Mouse (Mus musculus) kidney, adult 9 months (tissue): Measurements from ENCODE around the gene Wdsub1.

Experiments
- DNase-seq: peaks from one replicate; pipeline ENCODE4 v3.0.0; 2022

Gene Wdsub1

GRCm38 (mm10) chr2:59841189-59841939, 41.0 kb downstream of the Wdsub1 start:
- DNase-seq: peak; percentile 72

GRCm38 (mm10) chr2:59840191-59840590, 42.2 kb downstream of the Wdsub1 start:
- DNase-seq: no peak

- DNase-seq: no peak
These were observed 42.6 kb downstream of the Wdsub1 start for GRCm38 (mm10) chr2:59839755-59840154.

GRCm38 (mm10) chr2:59838825-59839224, 43.6 kb downstream of the Wdsub1 start:
- DNase-seq: peak; percentile 70

GRCm38 (mm10) chr2:59831831-59832230, 50.6 kb downstream of the Wdsub1 start:
- DNase-seq: no peak

GRCm38 (mm10) chr2:59830940-59831339, 51.5 kb downstream of the Wdsub1 start:
- DNase-seq: no peak

GRCm38 (mm10) chr2:59830151-59830550, 52.2 kb downstream of the Wdsub1 start:
- DNase-seq: peak; percentile 38

- no peak for DNase-seq
These were observed 52.7 kb downstream of the Wdsub1 start for GRCm38 (mm10) chr2:59829718-59830117.

- peak; percentile 72 for DNase-seq
These were observed 53.4 kb downstream of the Wdsub1 start for GRCm38 (mm10) chr2:59828777-59829508.

- DNase-seq: no peak
These were observed 54.2 kb downstream of the Wdsub1 start for GRCm38 (mm10) chr2:59828103-59828655.

GRCm38 (mm10) chr2:59825380-59825779, 57.0 kb downstream of the Wdsub1 start:
- DNase-seq: no peak

GRCm38 (mm10) chr2:59824289-59824688, 58.1 kb downstream of the Wdsub1 start:
- DNase-seq: no peak

GRCm38 (mm10) chr2:59821044-59821443, 61.3 kb downstream of the Wdsub1 start:
- no peak for DNase-seq

- DNase-seq: no peak
These were observed 62.3 kb downstream of the Wdsub1 start for GRCm38 (mm10) chr2:59820088-59820487.

GRCm38 (mm10) chr2:59819415-59819814, 63.0 kb downstream of the Wdsub1 start:
- DNase-seq: no peak

- no peak for DNase-seq
These were observed 63.7 kb downstream of the Wdsub1 start for GRCm38 (mm10) chr2:59818663-59819062.

- DNase-seq: peak; percentile 13
These were observed 67.4 kb downstream of the Wdsub1 start for GRCm38 (mm10) chr2:59814997-59815396.

- no peak for DNase-seq
These were observed 68.9 kb downstream of the Wdsub1 start for GRCm38 (mm10) chr2:59813457-59813856.

- DNase-seq: no peak
These were observed 69.8 kb downstream of the Wdsub1 start for GRCm38 (mm10) chr2:59812641-59813040.

GRCm38 (mm10) chr2:59811247-59811646, 71.1 kb downstream of the Wdsub1 start:
- no peak for DNase-seq

- DNase-seq: no peak
These were observed 72.4 kb downstream of the Wdsub1 start for GRCm38 (mm10) chr2:59810039-59810438.

GRCm38 (mm10) chr2:59808608-59809007, 73.8 kb downstream of the Wdsub1 start:
- no peak for DNase-seq

GRCm38 (mm10) chr2:59806038-59806437, 76.4 kb downstream of the Wdsub1 start:
- DNase-seq: no peak

- DNase-seq: no peak
These were observed 76.8 kb downstream of the Wdsub1 start for GRCm38 (mm10) chr2:59805595-59805994.
